Mouse (Mus musculus) thymus, adult 2 months (tissue): ENCODE measurements around the gene Xpot. TPM values are rescaled to one million over a fixed set of nuclear protein-coding genes. Genes with fewer than 3 reads are reported as not detected.

Experiments
- DNase-seq: peaks from one replicate; pipeline ENCODE4 v3.0.0; 2021
- H3K27ac ChIP-seq: fragments of 200-500 bp; 2 replicates; pipeline ENCODE4 v1.5.1; 2012; ENCODE audit warnings: low read length, control low read depth; ENCODE audit not compliant: control insufficient read depth, insufficient read depth
- H3K27me3 ChIP-seq: fragments of 200-500 bp; 2 replicates; pipeline ENCODE4 v1.6.1; 2012; ENCODE audit warnings: mild to moderate bottlenecking, low read length, moderate library complexity, mixed read lengths; ENCODE audit not compliant: control insufficient read depth, insufficient read depth
- H3K36me3 ChIP-seq: fragments of 200-500 bp; 2 replicates; pipeline ENCODE4 v1.6.1; 2012; ENCODE audit warnings: mild to moderate bottlenecking, low read length, moderate library complexity; ENCODE audit not compliant: control insufficient read depth, insufficient read depth
- H3K4me1 ChIP-seq: fragments of 200-500 bp; replicated peaks from 2 replicates; pipeline ENCODE4 v1.6.1; 2012; ENCODE audit warnings: low read length; ENCODE audit not compliant: control insufficient read depth, insufficient read depth
- H3K4me3 ChIP-seq: fragments of 200-500 bp; 2 replicates; pipeline ENCODE4 v1.5.1; 2012; ENCODE audit warnings: mild to moderate bottlenecking, low read length, control low read depth, moderate library complexity; ENCODE audit not compliant: control insufficient read depth, insufficient read depth
- CTCF ChIP-seq: fragments of 200-500 bp; IDR thresholded peaks from 2 replicates; pipeline ENCODE4 v1.5.1; 2012; ENCODE audit warnings: mild to moderate bottlenecking, control low read depth, low read length, moderate library complexity, borderline replicate concordance; ENCODE audit not compliant: control insufficient read depth, poor library complexity, insufficient read depth; ENCODE audit errors: extremely low read depth
- POLR2A ChIP-seq: fragments of 200-500 bp; IDR thresholded peaks from 2 replicates; pipeline ENCODE4 v1.6.1; 2012; ENCODE audit warnings: mild to moderate bottlenecking, low read length, control low read depth, moderate library complexity; ENCODE audit not compliant: control insufficient read depth, poor library complexity, insufficient read depth; ENCODE audit errors: extremely low read depth
- WGBS: fragments of 180-500 bp; shearing (Covaris S2); methylation state at CpG from one replicate; pipeline ENCODE4 v1.1.7; 2018; 5-methylcytosine and 5-hydroxymethylcytosine counted together
- polyA plus RNA-seq: library from polyadenylated mRNA; depleted of rRNA; stranded (reverse); fragments of >200 nt; gene quantifications from 2 replicates; pipeline ENCODE4 v1.2.3, GENCODE M21; 2012

The Xpot gene
- polyA plus RNA-seq, 1 experiment: 80.9 TPM

GRCm38 (mm10) chr10:121611587-121611986 lies 14.5 kb downstream of the Xpot start:
- no peak for DNase-seq
- TF ChIP-seq POLR2A (no peak), CTCF (no peak)
- H3K4me3 ChIP-seq: no peak overlapping the region
- H3K4me1 ChIP-seq: no peaks in the 10 kb centered on the region
- H3K27me3 ChIP-seq: no peaks in the 10 kb centered on the region
- no peak overlapping the region for H3K27ac ChIP-seq
- peaks cover 39% of the 10 kb centered on the region for H3K36me3 ChIP-seq
- WGBS: 95% methylated on average over 10 of the region's 10 CpGs

DNA sequence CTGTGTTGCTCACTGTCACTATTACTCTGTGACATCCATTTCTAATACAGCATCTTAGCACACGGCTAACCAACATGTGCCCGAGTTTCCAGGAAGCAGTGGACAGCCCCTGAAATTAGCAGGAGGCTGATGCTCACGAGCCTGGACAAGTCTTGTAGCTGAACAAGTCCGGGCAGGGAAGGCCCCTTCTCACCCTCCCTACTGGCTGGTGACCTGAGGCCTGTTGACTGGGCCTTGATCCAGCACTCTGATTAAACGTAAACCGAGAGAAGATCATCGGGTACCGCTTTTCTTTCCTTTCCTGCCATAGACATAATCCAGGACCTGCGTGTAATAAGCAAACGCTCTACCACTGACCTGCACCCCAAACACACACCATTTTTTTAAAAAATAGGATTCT lies 18.0 kb downstream of the Xpot start:
- Histone ChIP-seq H3K27ac (no peak overlapping the region), H3K36me3 (peaks cover 35% of the 10 kb centered on the region)
- 94% methylated on average over 10 of the region's 10 CpGs for WGBS

GRCm38 (mm10) chr10:121604632-121605344 lies 21.3 kb downstream of the Xpot start:
- no peak for TF ChIP-seq POLR2A
- Histone ChIP-seq H3K4me1 (no peaks in the 10 kb centered on the region), H3K4me3 (no peak overlapping the region), H3K27ac (no peak overlapping the region), H3K36me3 (peaks cover 50% of the 10 kb centered on the region), H3K27me3 (no peaks in the 10 kb centered on the region)
- DNase-seq: no peak
- WGBS: 98% methylated on average over 13 of the region's 13 CpGs

More for the DNA sequence above, 18.0 kb downstream of the Xpot start:
- no peaks in the 10 kb centered on the region for H3K27me3 ChIP-seq
- no peak overlapping the region for H3K4me3 ChIP-seq
- no peak for TF ChIP-seq POLR2A
- TF ChIP-seq CTCF: no peak
- DNase-seq: no peak
- H3K4me1 ChIP-seq: no peaks in the 10 kb centered on the region

- no peaks in the 10 kb centered on the region for H3K4me1 ChIP-seq
- no peaks in the 10 kb centered on the region for H3K27me3 ChIP-seq
- no peak overlapping the region for H3K27ac ChIP-seq
- WGBS: 97% methylated on average over 4 of the region's 4 CpGs
- TF ChIP-seq POLR2A (no peak), CTCF (no peak)
- no peak overlapping the region for H3K4me3 ChIP-seq
- DNase-seq: no peak
- H3K36me3 ChIP-seq: peaks cover 58% of the 10 kb centered on the region
These were observed 22.6 kb downstream of the Xpot start for GRCm38 (mm10) chr10:121603556-121603955.

- no peak for DNase-seq
- TF ChIP-seq CTCF (no peak), POLR2A (no peak)
- H3K4me3 ChIP-seq: no peak overlapping the region
- WGBS: 92% methylated on average over 6 of the region's 6 CpGs
- H3K27ac ChIP-seq: peak overlapping the region; percentile 41; the same call in 1 of the 2 replicates
- no peaks in the 10 kb centered on the region for H3K27me3 ChIP-seq
- no peaks in the 10 kb centered on the region for H3K4me1 ChIP-seq
- peaks cover 49% of the 10 kb centered on the region for H3K36me3 ChIP-seq
These were observed 24.9 kb downstream of the Xpot start for GRCm38 (mm10) chr10:121601272-121601671.

GRCm38 (mm10) chr10:121596580-121596979 lies 29.6 kb downstream of the Xpot start:
- 35% methylated on average over 9 of the region's 9 CpGs for WGBS
- Histone ChIP-seq H3K36me3 (peaks cover 17% of the 10 kb centered on the region), H3K27ac (no peak overlapping the region), H3K4me1 (peaks cover under 1% of the 10 kb centered on the region; the same call in 1 of the 2 replicates), H3K4me3 (no peak overlapping the region), H3K27me3 (no peaks in the 10 kb centered on the region)
- no peak for DNase-seq
- TF ChIP-seq CTCF: no peak

DNA sequence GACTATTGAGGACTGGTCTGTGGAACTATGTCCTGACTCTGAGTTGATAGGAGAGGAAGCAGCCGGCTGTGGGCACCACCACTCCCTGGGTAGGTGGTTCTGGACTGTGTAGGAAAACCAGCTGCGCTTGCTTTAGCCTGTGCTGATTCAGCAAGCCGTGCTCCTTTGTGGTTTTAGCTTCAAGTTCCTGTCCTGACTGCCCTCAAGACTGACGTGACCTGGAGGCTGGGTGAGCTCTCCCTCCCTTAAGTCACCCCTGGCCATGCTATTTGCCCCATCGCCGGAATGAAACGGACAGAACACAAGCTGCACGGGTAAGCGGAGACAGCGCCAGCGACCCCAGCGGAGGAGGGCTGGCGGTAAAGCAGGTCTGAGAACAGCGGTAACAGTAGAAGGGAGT lies 35.0 kb downstream of the Xpot start:
- H3K27ac ChIP-seq: no peak overlapping the region
- no peak for TF ChIP-seq CTCF
- no peak for TF ChIP-seq POLR2A
- peaks cover 7% of the 10 kb centered on the region; the same call in 1 of the 2 replicates for H3K4me1 ChIP-seq
- WGBS: 39% methylated on average over 14 of the region's 14 CpGs
- DNase-seq: no peak
- H3K4me3 ChIP-seq: no peak overlapping the region
- no peaks in the 10 kb centered on the region for H3K36me3 ChIP-seq
- no peaks in the 10 kb centered on the region for H3K27me3 ChIP-seq
